Mouse (Mus musculus) G1E (cell line): ENCODE data around the gene Fmo6. TPM values are rescaled to one million over a fixed set of nuclear protein-coding genes. Genes with fewer than 3 reads are reported as not detected.

Experiments
- ATAC-seq: 2 replicates; pipeline ENCODE4 v1.8.0; 2016; ENCODE audit warnings: mild to moderate bottlenecking; ENCODE audit not compliant: insufficient number of reproducible peaks, poor library complexity, low FRiP score, severe bottlenecking; ENCODE audit errors: extremely low read depth
- DNase-seq: peaks from one replicate; pipeline ENCODE4 v3.0.0; 2012; ENCODE audit warnings: low spot score
- H3K27me3 ChIP-seq: 2 replicates; pipeline ENCODE4 v1.6.1; 2012; ENCODE audit warnings: mild to moderate bottlenecking, low read length, inconsistent platforms; ENCODE audit not compliant: insufficient read depth
- H3K36me3 ChIP-seq: replicated peaks from 2 replicates; pipeline ENCODE3; 2012; ENCODE audit warnings: mild to moderate bottlenecking, inconsistent platforms
- H3K4me1 ChIP-seq: 2 replicates; pipeline ENCODE4 v1.6.1; 2012; ENCODE audit warnings: low read depth, low read length, inconsistent platforms, mixed read lengths; ENCODE audit not compliant: insufficient read depth
- H3K4me3 ChIP-seq: 2 replicates; pipeline ENCODE4 v1.5.1; 2012; ENCODE audit warnings: low read depth, mild to moderate bottlenecking, inconsistent platforms, low read length, moderate library complexity, mixed read lengths
- H3K9me3 ChIP-seq: replicated peaks from 2 replicates; pipeline ENCODE4 v1.6.1; 2012; ENCODE audit warnings: inconsistent platforms
- CTCF ChIP-seq: IDR thresholded peaks from 2 replicates; pipeline ENCODE4 v1.5.1; 2012; ENCODE audit warnings: low read depth, low read length, inconsistent platforms, mixed read lengths
- GATA1 ChIP-seq: IDR thresholded peaks from 2 replicates; pipeline ENCODE4 v1.6.1; 2012; ENCODE audit warnings: borderline replicate concordance, low read length, inconsistent platforms, mixed read lengths
- GATA2 ChIP-seq: IDR thresholded peaks from 2 replicates; pipeline ENCODE4 v1.6.1; 2012; ENCODE audit warnings: low read depth, low read length, inconsistent platforms, borderline replicate concordance
- POLR2AphosphoS5 ChIP-seq: IDR thresholded peaks from 2 replicates; pipeline ENCODE4 v1.6.1; 2012; ENCODE audit warnings: low read depth, low read length, inconsistent platforms; ENCODE audit not compliant: insufficient replicate concordance
- TAL1 ChIP-seq: conservative IDR thresholded peaks from 2 replicates; pipeline ENCODE4 v1.6.1; 2012; ENCODE audit warnings: low read depth, low read length, inconsistent platforms, mixed read lengths
- polyA plus RNA-seq: library from polyadenylated mRNA; stranded (reverse); fragments of >175 nt; gene quantifications from 2 replicates; pipeline ENCODE4 v1.2.3, GENCODE M21; 2012
- total RNA-seq, 2 experiments: library from RNA; stranded (forward) in 1 of 2; stranded (reverse) in 1 of 2; fragments of 200-1000 nt in 1 of 2; fragments of >200 nt in 1 of 2; fragmentation: Nextera tagmentation in 1 of 2; gene quantifications; 2 replicates each; pipeline ENCODE4 v1.2.3; 2014 to 2017

Gene Fmo6
- total and polyA plus RNA-seq, 3 experiments: 0.11 TPM; not detected in 2

- H3K9me3 ChIP-seq: no peaks in the 10 kb centered on the region
- TF ChIP-seq GATA1 (no peak), GATA2 (no peak), CTCF (no peak), POLR2AphosphoS5 (no peak), TAL1 (no peak)
Observed at GRCm38 (mm10) chr1:162949763-162950162, 12.4 kb upstream of the Fmo6 start.

GRCm38 (mm10) chr1:162947934-162948333 lies 10.6 kb upstream of the Fmo6 start:
- Histone ChIP-seq H3K36me3 (no peaks in the 10 kb centered on the region), H3K4me1 (no peaks in the 10 kb centered on the region), H3K9me3 (no peaks in the 10 kb centered on the region), H3K4me3 (no peak overlapping the region), H3K27me3 (no peaks in the 10 kb centered on the region)
- no peak for ATAC-seq
- no peak for DNase-seq
- no peak for TF ChIP-seq POLR2AphosphoS5
- no peak for TF ChIP-seq GATA2
- no peak for TF ChIP-seq GATA1

More at GRCm38 (mm10) chr1:162949763-162950162, 12.4 kb upstream of the Fmo6 start:
- no peak for ATAC-seq
- H3K4me3 ChIP-seq: no peak overlapping the region
- DNase-seq: no peak
- no peaks in the 10 kb centered on the region for H3K36me3 ChIP-seq
- no peaks in the 10 kb centered on the region for H3K4me1 ChIP-seq
- no peaks in the 10 kb centered on the region for H3K27me3 ChIP-seq

GRCm38 (mm10) chr1:162946837-162947558 lies 9.7 kb upstream of the Fmo6 start:
- H3K4me1 ChIP-seq: no peaks in the 10 kb centered on the region
- no peak for DNase-seq
- ATAC-seq: no peak
- no peak for TF ChIP-seq GATA1
- TF ChIP-seq POLR2AphosphoS5: no peak
- no peak for TF ChIP-seq GATA2
- no peak for TF ChIP-seq CTCF
- TF ChIP-seq TAL1: no peak
- no peak overlapping the region for H3K4me3 ChIP-seq
- H3K27me3 ChIP-seq: no peaks in the 10 kb centered on the region
- H3K9me3 ChIP-seq: no peaks in the 10 kb centered on the region
- H3K36me3 ChIP-seq: no peaks in the 10 kb centered on the region

- no peak for DNase-seq
- H3K36me3 ChIP-seq: no peaks in the 10 kb centered on the region
- no peak for TF ChIP-seq CTCF
- H3K4me1 ChIP-seq: no peaks in the 10 kb centered on the region
- no peaks in the 10 kb centered on the region for H3K9me3 ChIP-seq
- ATAC-seq: no peak
- H3K4me3 ChIP-seq: no peak overlapping the region
- no peaks in the 10 kb centered on the region for H3K27me3 ChIP-seq
Observed at GRCm38 (mm10) chr1:162943700-162944099, 6.4 kb upstream of the Fmo6 start.

GRCm38 (mm10) chr1:162938696-162939351 lies 1.5 kb upstream of the Fmo6 start:
- TF ChIP-seq CTCF: no peak
- TF ChIP-seq GATA1: no peak
- no peak for TF ChIP-seq TAL1
- TF ChIP-seq GATA2: no peak
- no peak for TF ChIP-seq POLR2AphosphoS5
- H3K27me3 ChIP-seq: no peaks in the 10 kb centered on the region
- H3K9me3 ChIP-seq: no peaks in the 10 kb centered on the region
- ATAC-seq (no peak), DNase-seq (no peak)
- no peaks in the 10 kb centered on the region for H3K4me1 ChIP-seq
- no peak overlapping the region for H3K4me3 ChIP-seq
- no peaks in the 10 kb centered on the region for H3K36me3 ChIP-seq

GRCm38 (mm10) chr1:162937970-162938695 lies 818 bp upstream of the Fmo6 start:
- H3K27me3 ChIP-seq: no peaks in the 10 kb centered on the region
- DNase-seq (no peak), ATAC-seq (no peak)
- TF ChIP-seq CTCF (no peak), GATA1 (no peak), POLR2AphosphoS5 (no peak), TAL1 (no peak)
- H3K4me1 ChIP-seq: no peaks in the 10 kb centered on the region
- no peak overlapping the region for H3K4me3 ChIP-seq
- H3K36me3 ChIP-seq: no peaks in the 10 kb centered on the region
- H3K9me3 ChIP-seq: no peaks in the 10 kb centered on the region
